Mouse (Mus musculus) C2C12 (cell line): ENCODE measurements around the gene Pnpo. TPM values are rescaled to one million over a fixed set of nuclear protein-coding genes. Genes with fewer than 3 reads are reported as not detected.

Experiments
- H3K27me3 ChIP-seq: one replicate; pipeline ENCODE4 v1.6.1; 2011; ENCODE audit not compliant: control insufficient read depth, insufficient read depth, insufficient read length
- H3K36me3 ChIP-seq: one replicate; pipeline ENCODE4 v1.6.1; 2011; ENCODE audit not compliant: control insufficient read depth, insufficient read depth
- H3K4me3 ChIP-seq: one replicate; pipeline ENCODE4 v1.5.1; 2011; ENCODE audit warnings: mild to moderate bottlenecking, control low read depth; ENCODE audit not compliant: poor library complexity, insufficient read depth, severe bottlenecking
- H3K79me2 ChIP-seq: one replicate; pipeline ENCODE4 v1.6.1; 2011; ENCODE audit not compliant: control insufficient read depth, insufficient read depth
- H3K79me3 ChIP-seq: one replicate; pipeline ENCODE4 v1.6.1; 2011; ENCODE audit warnings: low read depth, control low read depth
- H3ac ChIP-seq: one replicate; pipeline ENCODE3; 2011; ENCODE audit warnings: low read depth; ENCODE audit not compliant: control insufficient read depth, insufficient read length
- CEBPB ChIP-seq: IDR thresholded peaks from one replicate; pipeline ENCODE4 v1.6.1; 2011; ENCODE audit warnings: low read depth, mild to moderate bottlenecking, control low read depth, moderate library complexity
- CTCF ChIP-seq: IDR thresholded peaks from one replicate; pipeline ENCODE4 v1.5.1; 2011; ENCODE audit not compliant: control insufficient read depth, insufficient read depth, insufficient read length
- FOSL1 ChIP-seq: IDR thresholded peaks from one replicate; pipeline ENCODE4 v1.8.0; 2011; ENCODE audit warnings: mild to moderate bottlenecking, low read length; ENCODE audit not compliant: poor library complexity, insufficient read depth, severe bottlenecking
- MAX ChIP-seq: IDR thresholded peaks from one replicate; pipeline ENCODE4 v1.6.1; 2011; ENCODE audit warnings: mild to moderate bottlenecking, control low read depth
- MYOD1 ChIP-seq: IDR thresholded peaks from one replicate; pipeline ENCODE4 v1.6.1; 2011; ENCODE audit warnings: low read depth; ENCODE audit not compliant: control insufficient read depth, insufficient read length
- MYOG ChIP-seq: IDR thresholded peaks from one replicate; pipeline ENCODE4 v1.6.1; 2011; ENCODE audit not compliant: control insufficient read depth, insufficient read length; ENCODE audit errors: extremely low read depth
- USF1 ChIP-seq: IDR thresholded peaks from one replicate; pipeline ENCODE4 v1.6.1; 2011; ENCODE audit warnings: low read depth, mild to moderate bottlenecking, control low read depth, moderate library complexity
- polyA plus RNA-seq: library from polyadenylated mRNA; unstranded; fragments of >200 nt; fragmentation: generic; extraction: Trizol; gene quantifications from one replicate; pipeline ENCODE4 v1.2.1, GENCODE M21; 2012; ENCODE audit warnings: missing spikeins

Gene Pnpo
- polyA plus RNA-seq, 1 experiment: 8.5 TPM

DNA sequence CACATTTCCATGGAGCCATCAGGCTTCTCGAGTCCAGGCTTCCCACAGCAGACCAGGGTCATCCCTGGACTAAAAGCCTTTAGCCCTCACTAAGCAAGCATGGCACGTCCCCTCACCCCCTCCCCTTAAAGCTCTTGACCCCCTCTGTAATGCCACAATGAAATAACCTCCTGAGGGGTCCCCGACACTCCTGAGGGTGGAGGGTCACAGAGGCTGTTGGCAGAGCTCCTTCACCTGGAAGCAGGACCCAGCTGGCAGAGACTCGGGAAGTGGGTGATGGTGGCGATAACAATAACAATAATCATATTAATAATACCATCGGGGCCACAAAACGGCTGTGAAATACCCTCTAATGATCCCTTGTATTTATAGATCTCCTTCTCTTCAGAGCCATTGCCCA, 39.1 kb upstream of the Pnpo start, which contains the start of gene Sp2:
TSS of gene Sp2 (minus strand) at position 101 of the 400 bp plus-strand sequence.
- H3K4me3 ChIP-seq: no peak within 1 kb of the TSS

DNA sequence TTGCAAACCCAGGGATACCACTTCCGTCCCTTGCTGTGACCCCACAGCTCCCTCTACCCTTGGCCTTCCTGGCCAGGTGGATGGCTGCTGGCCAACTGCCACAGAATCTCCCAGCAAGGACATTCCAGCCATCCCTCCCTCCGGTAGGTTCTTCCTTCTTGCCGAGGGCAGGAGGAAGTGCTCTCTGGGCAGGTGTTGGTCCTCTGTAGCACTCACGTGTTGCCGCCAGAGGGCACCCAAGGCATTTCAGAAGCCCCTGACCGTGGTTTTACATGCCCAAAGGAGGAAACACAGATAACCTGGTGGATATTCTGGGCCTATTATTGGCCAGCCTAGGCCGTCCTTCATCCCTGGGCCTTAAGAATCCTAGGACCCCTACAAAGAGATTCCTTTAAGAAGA, 38.6 kb upstream of the Pnpo start:
- H3K4me3 ChIP-seq: no peak overlapping the region
- no peaks in the 10 kb centered on the region for H3K79me3 ChIP-seq
- H3K27me3 ChIP-seq: no peaks in the 10 kb centered on the region
- no peaks in the 10 kb centered on the region for H3K36me3 ChIP-seq
- H3K79me2 ChIP-seq: no peaks in the 10 kb centered on the region
- TF ChIP-seq MAX: peak; percentile 78
- no peak for TF ChIP-seq USF1
- no peak for TF ChIP-seq CEBPB
- TF ChIP-seq CTCF: peak; percentile 84
- no peak for TF ChIP-seq FOSL1
- peak; percentile 2 for TF ChIP-seq MYOD1
- TF ChIP-seq MYOG: no peak
- peak overlapping the region; percentile 42 for H3ac ChIP-seq

More for the DNA sequence above, 39.1 kb upstream of the Pnpo start, which contains the start of gene Sp2:
- Histone ChIP-seq H3K36me3 (no peaks in the 10 kb centered on the region), H3ac (peak within 1 kb of the TSS; percentile 42), H3K79me3 (no peaks in the 10 kb centered on the region), H3K27me3 (no peaks in the 10 kb centered on the region), H3K79me2 (no peaks in the 10 kb centered on the region)
- TF ChIP-seq MYOD1: no peak
- TF ChIP-seq MYOG: no peak
- TF ChIP-seq USF1: no peak
- no peak for TF ChIP-seq CTCF
- TF ChIP-seq MAX: no peak
- no peak for TF ChIP-seq CEBPB
- TF ChIP-seq FOSL1: no peak

DNA sequence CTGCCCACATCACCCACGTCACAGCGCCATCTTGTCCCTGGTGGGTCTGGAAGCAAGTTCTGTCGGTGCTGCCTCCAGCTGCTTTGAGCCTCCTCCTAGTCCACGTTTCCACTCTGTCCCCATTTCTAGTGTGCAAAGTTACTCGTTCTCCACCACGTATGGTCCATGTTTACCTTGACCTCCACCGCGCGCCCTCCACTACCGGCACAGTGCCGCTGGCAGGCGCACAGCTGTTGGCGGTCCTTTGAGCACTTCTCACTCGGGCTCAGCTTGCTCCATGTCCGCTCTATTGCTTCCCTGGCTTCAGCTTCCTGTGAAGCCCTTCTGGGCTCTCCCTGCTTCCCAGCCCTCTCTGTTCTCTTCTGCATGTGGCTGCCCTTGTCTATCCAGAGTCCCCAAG, 37.7 kb upstream of the Pnpo start:
- Histone ChIP-seq H3ac (no peak overlapping the region), H3K79me2 (peaks cover 4% of the 10 kb centered on the region), H3K4me3 (no peak overlapping the region), H3K36me3 (no peaks in the 10 kb centered on the region), H3K79me3 (no peaks in the 10 kb centered on the region), H3K27me3 (no peaks in the 10 kb centered on the region)
- TF ChIP-seq FOSL1 (no peak), USF1 (no peak), MYOD1 (no peak), CTCF (no peak), MAX (no peak), MYOG (no peak), CEBPB (no peak)

DNA sequence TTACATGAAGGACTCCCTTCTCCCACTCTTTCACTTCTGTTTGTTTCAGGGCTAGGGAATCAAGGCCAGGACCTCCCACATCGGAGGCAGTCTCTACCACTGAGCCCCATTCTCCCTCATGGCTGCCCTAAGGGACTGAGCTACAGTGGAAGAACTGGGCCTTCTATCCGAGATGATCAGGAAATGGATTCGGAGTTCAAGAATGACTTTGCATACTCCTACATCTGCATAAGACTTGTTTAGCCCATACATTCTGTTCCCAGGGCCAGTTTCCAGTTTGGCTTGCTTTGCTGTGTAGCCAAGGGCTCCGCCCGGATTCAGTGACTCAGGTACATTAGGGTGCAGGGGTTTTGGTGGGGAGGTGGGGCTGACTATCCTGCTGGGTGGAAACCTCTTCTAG, 36.2 kb upstream of the Pnpo start:
- Histone ChIP-seq H3K27me3 (no peaks in the 10 kb centered on the region), H3ac (no peak overlapping the region), H3K4me3 (no peak overlapping the region), H3K36me3 (no peaks in the 10 kb centered on the region), H3K79me2 (peaks cover 19% of the 10 kb centered on the region), H3K79me3 (peaks cover 8% of the 10 kb centered on the region)
- no peak for TF ChIP-seq MYOG
- TF ChIP-seq MAX: no peak
- no peak for TF ChIP-seq CEBPB
- TF ChIP-seq MYOD1: no peak
- TF ChIP-seq CTCF: no peak
- TF ChIP-seq FOSL1: no peak
- no peak for TF ChIP-seq USF1

DNA sequence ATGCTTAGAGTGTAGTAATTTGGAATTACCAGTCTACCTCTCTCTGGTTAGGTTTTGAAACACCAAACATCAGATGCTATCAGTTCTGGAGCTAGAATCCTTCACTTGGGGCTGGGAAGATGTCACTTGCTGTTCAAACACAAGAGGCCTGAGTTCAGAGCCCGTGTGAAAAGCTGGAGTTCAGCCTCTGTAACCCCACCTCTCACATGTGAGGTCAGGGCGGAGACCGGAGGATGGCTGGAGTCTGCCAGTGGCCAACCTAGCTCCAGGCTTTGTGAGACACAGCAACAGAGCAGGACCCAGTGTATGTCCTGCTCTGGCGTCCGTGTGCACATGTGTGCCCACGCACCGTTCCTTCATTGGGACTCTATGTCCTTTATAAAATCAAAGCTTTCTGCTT, 35.5 kb upstream of the Pnpo start:
- no peak overlapping the region for H3ac ChIP-seq
- no peak overlapping the region for H3K4me3 ChIP-seq
- peaks cover 15% of the 10 kb centered on the region for H3K79me3 ChIP-seq
- TF ChIP-seq CTCF: no peak
- TF ChIP-seq CEBPB: no peak
- no peak for TF ChIP-seq MYOG
- TF ChIP-seq USF1: no peak
- TF ChIP-seq MAX: no peak
- no peak for TF ChIP-seq MYOD1
- TF ChIP-seq FOSL1: no peak
- H3K36me3 ChIP-seq: no peaks in the 10 kb centered on the region
- H3K27me3 ChIP-seq: no peaks in the 10 kb centered on the region
- peaks cover 26% of the 10 kb centered on the region for H3K79me2 ChIP-seq
